Mouse (Mus musculus) right cerebral cortex, postnatal 14 days (tissue): ENCODE results near the gene Il16.
A peak's percentile ranks its signal among the peaks of the same experiment; 100 is the strongest.
"Not testable (repeated sequence)": the region's sequence is repeated elsewhere in the genome, so short reads cannot be mapped to it uniquely, and the experiment has no call there.

ENCODE experiments used
- DNase-seq: peaks from one replicate; pipeline ENCODE4 v3.0.0; 2022

Gene Il16

GRCm38 (mm10) chr7:83735108-83735781, 10.3 kb downstream of the Il16 start:
- DNase-seq = no peak

GRCm38 (mm10) chr7:83734671-83735082, 10.8 kb downstream of the Il16 start:
- DNase-seq = no peak

- DNase-seq = no peak
Observed at GRCm38 (mm10) chr7:83734246-83734645, 11.3 kb downstream of the Il16 start.

- no peak for DNase-seq
Observed at GRCm38 (mm10) chr7:83732781-83733180, 12.7 kb downstream of the Il16 start.

DNA sequence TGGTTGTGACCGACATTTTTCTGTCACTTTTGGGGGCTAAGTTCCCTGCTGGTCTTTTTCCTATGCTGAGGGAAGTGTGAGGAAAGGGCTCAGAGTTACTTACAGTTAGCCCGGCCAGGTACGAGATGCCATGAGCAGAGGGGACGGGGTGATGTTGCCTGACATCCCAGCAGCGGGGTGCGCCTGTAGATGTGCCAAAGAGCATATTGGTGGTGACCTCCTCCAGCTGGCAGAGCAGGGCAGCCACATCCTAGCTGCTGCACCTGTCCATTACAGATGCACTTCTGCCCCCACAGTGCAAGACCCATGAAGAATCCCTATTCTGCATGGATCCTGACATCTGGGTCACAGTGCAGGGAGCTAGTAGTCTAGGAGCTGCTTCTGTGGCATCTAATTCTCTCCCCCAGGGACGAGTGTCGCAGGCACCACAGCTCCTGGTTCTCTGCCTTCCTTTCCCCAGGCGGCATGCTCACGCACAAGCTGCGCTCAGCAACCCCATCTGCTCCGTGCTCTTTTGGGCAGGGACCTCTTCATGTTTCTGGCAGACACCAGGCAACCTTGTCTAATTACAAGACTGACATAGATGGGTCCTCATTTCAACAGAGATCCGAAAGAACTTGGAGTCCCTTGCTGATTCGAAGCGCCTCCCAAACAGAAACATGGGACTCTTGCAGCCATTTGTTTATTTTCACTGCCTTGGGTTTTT, 13.4 kb downstream of the Il16 start:
- no peak for DNase-seq

GRCm38 (mm10) chr7:83731297-83731696, 14.2 kb downstream of the Il16 start:
- DNase-seq = no peak

- no peak for DNase-seq
Observed at GRCm38 (mm10) chr7:83726936-83727632, 18.4 kb downstream of the Il16 start.

GRCm38 (mm10) chr7:83725801-83726200, 19.7 kb downstream of the Il16 start:
- DNase-seq = no peak

- no peak for DNase-seq
Observed at GRCm38 (mm10) chr7:83724541-83724940, 21.0 kb downstream of the Il16 start.

GRCm38 (mm10) chr7:83723954-83724353, 21.6 kb downstream of the Il16 start:
- DNase-seq = no peak

DNA sequence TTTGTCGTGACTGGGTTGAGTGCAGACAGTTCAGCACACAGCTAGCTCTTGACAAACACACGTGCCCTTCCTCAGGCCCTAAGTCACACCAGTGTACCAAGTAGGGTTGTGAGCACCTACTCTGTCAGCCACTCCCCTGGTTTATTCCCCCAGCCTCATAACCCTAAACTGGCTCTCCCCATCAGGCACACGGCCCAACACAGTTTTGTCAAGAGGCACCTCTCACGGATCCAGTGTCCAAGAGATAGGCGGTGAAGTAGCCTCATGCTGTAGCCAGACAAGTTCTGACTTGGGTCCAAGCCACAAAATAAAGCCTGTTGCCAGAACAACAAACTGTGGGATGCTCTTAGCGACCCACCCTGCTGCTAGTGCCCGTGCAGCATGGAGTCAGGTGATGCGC, 22.3 kb downstream of the Il16 start:
- no peak for DNase-seq

GRCm38 (mm10) chr7:83722485-83722884, 23.0 kb downstream of the Il16 start:
- no peak for DNase-seq

DNA sequence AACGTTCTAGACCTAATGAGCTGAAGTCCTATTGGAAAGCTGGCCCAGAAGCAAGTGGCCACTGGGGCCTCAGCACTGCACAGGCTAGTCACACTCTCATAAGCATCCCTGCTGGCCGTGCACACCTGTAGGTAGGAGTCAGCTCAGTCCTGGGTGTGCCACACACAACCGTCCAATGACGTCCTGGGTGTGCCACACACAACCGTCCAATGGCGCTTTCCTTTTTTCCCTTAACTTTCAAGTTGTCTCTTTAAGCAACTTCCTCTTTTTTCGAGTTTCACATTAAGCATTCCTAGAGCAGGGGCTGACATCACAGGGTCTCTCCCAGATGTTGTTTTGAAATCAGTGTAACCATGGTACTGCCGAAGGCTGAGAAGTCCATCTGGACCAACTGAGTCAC, 25.3 kb downstream of the Il16 start:
- no peak for DNase-seq

- no peak for DNase-seq
Observed at GRCm38 (mm10) chr7:83717021-83717725, 28.4 kb downstream of the Il16 start.

DNA sequence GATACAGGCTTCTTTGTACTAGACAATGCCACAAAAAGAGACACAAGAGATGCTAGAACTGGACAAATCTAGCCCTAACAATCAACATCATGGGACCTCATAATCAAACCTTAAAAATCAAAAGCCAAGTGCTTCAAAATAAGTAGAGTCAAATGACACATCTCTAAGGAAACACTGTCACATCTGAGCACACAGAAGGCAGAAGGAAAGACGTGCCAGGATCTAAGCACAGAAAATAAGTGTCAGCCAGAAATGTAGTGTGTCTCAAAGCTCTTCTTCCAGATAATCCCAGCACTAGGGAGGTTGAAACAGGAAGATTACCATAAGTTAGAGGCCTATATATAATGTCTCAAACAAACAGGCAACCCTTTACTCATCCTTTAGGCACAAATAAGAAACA, 31.9 kb downstream of the Il16 start:
- no peak for DNase-seq

GRCm38 (mm10) chr7:83711676-83712259, 33.8 kb downstream of the Il16 start:
- DNase-seq = not testable (repeated sequence)

GRCm38 (mm10) chr7:83703046-83703775, 42.3 kb downstream of the Il16 start:
- DNase-seq = no peak

- no peak for DNase-seq
Observed at GRCm38 (mm10) chr7:83699066-83699745, 46.3 kb downstream of the Il16 start.

GRCm38 (mm10) chr7:83695449-83696212, 49.9 kb downstream of the Il16 start:
- peak; percentile 22 for DNase-seq

- DNase-seq = no peak
Observed at GRCm38 (mm10) chr7:83682640-83683274, 62.8 kb downstream of the Il16 start.
